Mouse (Mus musculus): ENCODE measurements around the gene Stx16. TPM values are rescaled to one million over a fixed set of nuclear protein-coding genes. Genes with fewer than 3 reads are reported as not detected.

Stx16 gene
- polyA plus RNA-seq, 1 experiment: 23.4 TPM

DNA sequence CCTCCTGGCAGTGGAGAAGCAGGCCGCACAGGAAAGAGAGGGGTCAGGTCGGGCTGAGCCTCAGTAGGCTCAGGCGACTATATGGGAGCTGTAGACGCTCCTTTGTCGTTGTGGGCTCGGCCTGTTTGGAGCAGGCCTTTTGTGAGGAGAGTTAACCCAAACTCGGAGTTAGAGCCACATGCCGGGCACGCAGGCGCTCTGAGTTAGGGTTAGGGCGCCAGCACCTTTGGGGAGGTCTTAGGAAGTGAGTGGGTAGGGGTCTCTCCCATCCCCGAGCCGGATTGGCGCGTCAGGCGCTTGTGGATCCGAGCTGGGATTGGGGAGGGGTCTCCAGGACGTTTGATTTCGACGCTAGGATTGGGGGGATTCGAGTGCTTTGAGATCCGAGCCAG lies 321 bp downstream of the Stx16 start:
- WGBS: under 1% methylated on average over 22 of the region's 22 CpGs
- peak overlapping the region; percentile 43 for H3K27ac ChIP-seq (ENCODE audit: insufficient read depth, low read depth, low read length)
- no peak for TF ChIP-seq POLR2A (IDR thresholded peaks at IDR 0.05; ENCODE audit: low read depth, low read length)
- no peak for TF ChIP-seq CTCF (IDR thresholded peaks at IDR 0.05; ENCODE audit: extremely low read depth, insufficient read length, insufficient replicate concordance, low read depth, low read length)
- peak overlapping the region; percentile 84 for H3K4me3 ChIP-seq (ENCODE audit: low read depth, low read length)
- H3K27me3 ChIP-seq (ENCODE audit: control insufficient read depth, insufficient read depth, low read length): no peaks in the 10 kb centered on the region
- peaks cover 8% of the 10 kb centered on the region for H3K4me1 ChIP-seq (ENCODE audit: control insufficient read depth, insufficient read depth, insufficient read length, low read length)
- H3K36me3 ChIP-seq (ENCODE audit: control insufficient read depth, insufficient read depth, low read length): no peaks in the 10 kb centered on the region

DNA sequence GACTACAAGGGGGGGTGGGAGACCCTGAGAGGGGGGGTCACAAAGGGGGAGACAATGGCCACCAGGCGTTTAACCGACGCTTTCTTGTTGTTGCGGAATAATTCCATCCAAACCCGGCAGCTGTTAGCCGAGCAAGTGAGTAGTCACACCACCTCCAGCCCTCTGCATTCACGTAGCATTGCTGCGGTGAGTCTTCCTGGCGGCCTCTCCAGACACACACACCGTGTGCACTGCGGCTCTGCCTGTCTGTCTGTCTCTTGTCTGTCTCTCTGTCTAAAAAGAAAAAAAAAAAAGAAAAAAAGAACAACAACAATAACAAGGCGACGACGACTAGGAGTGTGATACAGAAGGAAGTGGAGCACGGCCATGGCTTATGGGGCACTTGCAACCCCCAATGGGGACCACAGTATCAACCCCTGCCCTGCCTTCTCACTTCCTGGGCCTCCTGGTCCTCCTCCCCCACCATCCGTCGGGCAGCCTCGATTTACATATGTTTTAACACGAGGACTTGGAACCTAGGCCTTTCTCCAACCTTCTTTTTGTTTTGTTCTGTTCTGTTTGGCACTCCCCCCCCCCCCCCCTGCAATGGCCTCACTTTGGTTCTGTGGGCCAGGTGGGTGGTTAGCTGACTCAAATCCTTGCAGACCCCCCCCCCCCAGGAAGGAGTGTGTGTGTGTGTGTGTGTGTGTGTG lies 1.0 kb downstream of the Stx16 start:
- H3K4me1 ChIP-seq (ENCODE audit: control insufficient read depth, insufficient read depth, insufficient read length, low read length): peaks cover 8% of the 10 kb centered on the region
- H3K27me3 ChIP-seq (ENCODE audit: control insufficient read depth, insufficient read depth, low read length): no peaks in the 10 kb centered on the region
- no peak for TF ChIP-seq CTCF (IDR thresholded peaks at IDR 0.05; ENCODE audit: extremely low read depth, insufficient read length, insufficient replicate concordance, low read depth, low read length)
- no peak for TF ChIP-seq POLR2A (IDR thresholded peaks at IDR 0.05; ENCODE audit: low read depth, low read length)
- H3K27ac ChIP-seq (ENCODE audit: insufficient read depth, low read depth, low read length): peak overlapping the region; percentile 43
- no peaks in the 10 kb centered on the region for H3K36me3 ChIP-seq (ENCODE audit: control insufficient read depth, insufficient read depth, low read length)
- peak overlapping the region; percentile 84 for H3K4me3 ChIP-seq (ENCODE audit: low read depth, low read length)
- under 1% methylated on average over 19 of the region's 19 CpGs for WGBS

DNA sequence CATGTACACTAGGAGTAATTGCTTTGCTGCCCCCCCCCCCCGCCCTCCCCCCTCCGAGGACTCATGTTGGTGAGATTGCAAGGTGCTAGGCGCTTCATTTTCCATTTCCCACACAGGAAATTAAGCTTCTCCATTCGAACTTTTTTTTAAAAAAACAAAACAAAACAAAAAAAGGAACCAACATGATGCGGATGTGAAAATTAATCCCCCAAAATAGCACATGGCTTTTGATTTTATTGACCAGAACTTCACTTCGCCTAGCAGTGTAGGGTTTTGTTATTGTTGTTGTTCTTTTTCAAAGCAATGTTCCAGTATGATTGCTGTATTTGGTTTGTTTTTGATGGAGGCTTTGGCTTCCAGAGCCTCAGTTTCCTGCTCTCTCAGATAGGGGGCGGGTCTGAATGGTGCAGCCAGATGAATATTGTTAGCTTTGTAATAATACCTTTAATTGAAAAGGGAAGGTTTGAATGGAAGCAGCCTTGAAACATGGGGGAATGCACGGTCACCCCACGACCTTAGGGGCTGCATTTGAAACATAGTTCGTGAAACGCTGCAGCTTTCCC lies 1.7 kb downstream of the Stx16 start:
- Histone ChIP-seq H3K36me3 (ENCODE audit: control insufficient read depth, insufficient read depth, low read length) (no peaks in the 10 kb centered on the region), H3K4me3 (ENCODE audit: low read depth, low read length) (peak overlapping the region; percentile 84; the same call in 1 of the 2 replicates), H3K27ac (ENCODE audit: insufficient read depth, low read depth, low read length) (no peak overlapping the region; the same call in 1 of the 2 replicates), H3K27me3 (ENCODE audit: control insufficient read depth, insufficient read depth, low read length) (no peaks in the 10 kb centered on the region), H3K4me1 (ENCODE audit: control insufficient read depth, insufficient read depth, insufficient read length, low read length) (peaks cover 8% of the 10 kb centered on the region)
- no peak for TF ChIP-seq CTCF (IDR thresholded peaks at IDR 0.05; ENCODE audit: extremely low read depth, insufficient read length, insufficient replicate concordance, low read depth, low read length)
- TF ChIP-seq POLR2A (IDR thresholded peaks at IDR 0.05; ENCODE audit: low read depth, low read length): no peak
- 12% methylated on average over 11 of the region's 11 CpGs for WGBS

DNA sequence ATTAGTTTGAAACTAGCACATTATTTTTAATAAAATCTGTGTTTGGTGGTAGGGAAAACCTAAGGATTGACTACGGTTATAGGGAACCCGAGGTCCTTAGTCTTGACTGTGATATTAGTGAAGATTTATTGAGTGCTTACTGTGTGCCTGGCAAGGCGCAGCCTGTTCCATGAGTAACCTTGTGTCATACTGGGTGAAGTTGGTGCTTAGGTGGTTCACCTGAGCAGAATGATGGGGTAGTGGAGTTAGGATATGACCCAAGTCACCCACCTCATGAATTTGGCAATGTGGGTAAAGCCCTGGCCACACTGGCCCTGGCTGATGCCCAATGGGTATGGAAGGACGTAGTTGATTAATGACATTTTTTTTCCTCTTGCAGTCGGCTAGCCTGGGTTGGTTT lies 5.7 kb downstream of the Stx16 start:
- Histone ChIP-seq H3K4me1 (ENCODE audit: control insufficient read depth, insufficient read depth, insufficient read length, low read length) (peaks cover 2% of the 10 kb centered on the region), H3K4me3 (ENCODE audit: low read depth, low read length) (no peak overlapping the region), H3K27me3 (ENCODE audit: control insufficient read depth, insufficient read depth, low read length) (no peaks in the 10 kb centered on the region), H3K36me3 (ENCODE audit: control insufficient read depth, insufficient read depth, low read length) (no peaks in the 10 kb centered on the region), H3K27ac (ENCODE audit: insufficient read depth, low read depth, low read length) (no peak overlapping the region)
- 69% methylated on average over 5 of the region's 5 CpGs for WGBS
- no peak for TF ChIP-seq CTCF (IDR thresholded peaks at IDR 0.05; ENCODE audit: extremely low read depth, insufficient read length, insufficient replicate concordance, low read depth, low read length)
- TF ChIP-seq POLR2A (IDR thresholded peaks at IDR 0.05; ENCODE audit: low read depth, low read length): no peak

DNA sequence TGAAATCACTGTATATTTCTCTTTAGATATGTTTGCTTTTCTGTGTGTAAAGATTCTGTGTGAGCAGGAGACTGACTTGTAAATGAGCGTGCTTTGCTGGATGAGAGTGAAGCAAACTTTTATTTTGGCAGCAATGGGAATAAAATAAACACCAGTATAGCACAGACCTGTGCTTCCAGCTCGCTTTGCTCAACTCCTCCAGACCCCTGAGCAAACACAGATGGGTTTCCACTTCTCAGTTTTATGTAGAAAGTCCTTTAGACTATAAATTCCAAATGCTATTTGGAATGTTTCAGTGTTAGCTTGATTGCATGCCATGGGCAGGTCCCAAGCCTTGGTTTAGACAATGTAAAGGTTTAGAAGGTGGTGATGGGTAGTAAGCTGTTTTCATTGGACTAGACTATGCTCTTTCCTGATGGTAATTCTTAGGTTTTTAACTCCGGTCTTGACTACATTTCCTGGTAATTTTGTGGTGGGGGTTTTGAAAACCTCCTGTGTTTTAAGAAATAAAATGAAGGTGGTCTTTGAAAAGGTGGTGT lies 6.3 kb downstream of the Stx16 start:
- TF ChIP-seq POLR2A (IDR thresholded peaks at IDR 0.05; ENCODE audit: low read depth, low read length) (no peak), CTCF (IDR thresholded peaks at IDR 0.05; ENCODE audit: extremely low read depth, insufficient read length, insufficient replicate concordance, low read depth, low read length) (no peak)
- H3K4me3 ChIP-seq (ENCODE audit: low read depth, low read length): no peak overlapping the region
- H3K27ac ChIP-seq (ENCODE audit: insufficient read depth, low read depth, low read length): no peak overlapping the region
- H3K36me3 ChIP-seq (ENCODE audit: control insufficient read depth, insufficient read depth, low read length): no peaks in the 10 kb centered on the region
- H3K27me3 ChIP-seq (ENCODE audit: control insufficient read depth, insufficient read depth, low read length): no peaks in the 10 kb centered on the region
- 79% methylated on average over 3 of the region's 3 CpGs for WGBS
- no peaks in the 10 kb centered on the region for H3K4me1 ChIP-seq (ENCODE audit: control insufficient read depth, insufficient read depth, insufficient read length, low read length)

DNA sequence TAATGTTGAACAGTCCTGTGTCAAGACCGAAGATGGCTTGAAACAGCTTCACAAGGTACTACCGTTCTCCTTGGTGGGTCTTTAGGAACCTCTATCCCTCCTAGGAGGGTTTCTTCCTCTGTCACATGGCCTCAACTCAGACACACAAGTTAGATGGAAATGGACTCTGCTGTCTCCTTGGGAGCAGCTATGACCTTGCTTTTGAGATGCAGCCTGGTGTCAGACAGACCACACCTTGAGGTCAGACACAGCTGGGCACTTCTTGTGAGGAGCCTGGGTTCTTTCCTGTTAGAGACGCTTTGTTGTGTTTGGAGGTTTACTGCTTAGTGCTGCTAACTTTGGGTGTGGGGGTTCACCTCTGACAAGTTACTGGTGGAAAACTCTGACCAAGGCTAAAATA lies 19.0 kb downstream of the Stx16 start:
- TF ChIP-seq CTCF (IDR thresholded peaks at IDR 0.05; ENCODE audit: extremely low read depth, insufficient read length, insufficient replicate concordance, low read depth, low read length): no peak
- no peak for TF ChIP-seq POLR2A (IDR thresholded peaks at IDR 0.05; ENCODE audit: low read depth, low read length)
- Histone ChIP-seq H3K27me3 (ENCODE audit: control insufficient read depth, insufficient read depth, low read length) (no peaks in the 10 kb centered on the region), H3K27ac (ENCODE audit: insufficient read depth, low read depth, low read length) (no peak overlapping the region), H3K36me3 (ENCODE audit: control insufficient read depth, insufficient read depth, low read length) (peaks cover 44% of the 10 kb centered on the region), H3K4me1 (ENCODE audit: control insufficient read depth, insufficient read depth, insufficient read length, low read length) (no peaks in the 10 kb centered on the region), H3K4me3 (ENCODE audit: low read depth, low read length) (no peak overlapping the region)
- WGBS: 94% methylated on average over 3 of the region's 3 CpGs

DNA sequence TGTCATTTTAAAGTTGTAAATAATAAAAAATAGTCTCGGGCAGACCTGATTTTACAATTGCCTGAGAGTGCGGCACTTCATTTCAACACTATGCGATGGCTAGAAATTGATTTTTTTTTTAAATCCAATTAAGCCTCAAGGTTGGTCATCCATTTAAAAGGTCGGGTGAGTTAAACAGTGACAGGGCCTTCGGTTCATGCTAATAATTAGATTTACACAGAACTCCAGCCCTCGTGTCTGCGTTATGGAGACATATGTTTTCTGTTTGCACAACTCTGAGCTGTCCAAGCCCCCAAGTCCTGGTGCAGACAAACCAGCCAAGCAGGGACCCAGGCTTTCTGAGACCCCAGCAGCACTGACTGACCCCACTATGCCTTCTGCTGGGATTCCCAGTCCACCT lies 26.3 kb downstream of the Stx16 start:
- no peak overlapping the region for H3K27ac ChIP-seq (ENCODE audit: insufficient read depth, low read depth, low read length)
- 75% methylated on average over 7 of the region's 7 CpGs for WGBS

More for the DNA sequence above, 26.3 kb downstream of the Stx16 start:
- Histone ChIP-seq H3K4me1 (ENCODE audit: control insufficient read depth, insufficient read depth, insufficient read length, low read length) (peaks cover 10% of the 10 kb centered on the region; the same call in 1 of the 2 replicates), H3K4me3 (ENCODE audit: low read depth, low read length) (no peak overlapping the region), H3K27me3 (ENCODE audit: control insufficient read depth, insufficient read depth, low read length) (no peaks in the 10 kb centered on the region), H3K36me3 (ENCODE audit: control insufficient read depth, insufficient read depth, low read length) (peaks cover 12% of the 10 kb centered on the region)
- no peak for TF ChIP-seq CTCF (IDR thresholded peaks at IDR 0.05; ENCODE audit: extremely low read depth, insufficient read length, insufficient replicate concordance, low read depth, low read length)
- TF ChIP-seq POLR2A (IDR thresholded peaks at IDR 0.05; ENCODE audit: low read depth, low read length): no peak

All from small intestine, adult 2 months (tissue).